Mouse (Mus musculus) brown adipose tissue, adult 24 weeks (tissue): ENCODE measurements at regions not wholly inside any gene's neighbourhood (a gene's known extent, or its start where the extent isn't known, plus 50 kb on each side); places are given as distances from the start of the nearest gene placed in this dataset.

ENCODE experiments used
- H3K27ac ChIP-seq: fragments of 200-500 bp; replicated peaks from 2 replicates; pipeline ENCODE4 v1.5.1; 2012; ENCODE audit warnings: low read depth, mild to moderate bottlenecking, low read length
- H3K4me1 ChIP-seq: fragments of 200-500 bp; 2 replicates; pipeline ENCODE4 v1.6.1; 2012; ENCODE audit warnings: low read length, mixed read lengths; ENCODE audit not compliant: control insufficient read depth, insufficient read depth, insufficient read length
- H3K4me3 ChIP-seq: fragments of 200-500 bp; 2 replicates; pipeline ENCODE4 v1.5.1; 2012; ENCODE audit warnings: low read depth, mild to moderate bottlenecking, low read length, moderate library complexity; ENCODE audit not compliant: insufficient read depth

DNA sequence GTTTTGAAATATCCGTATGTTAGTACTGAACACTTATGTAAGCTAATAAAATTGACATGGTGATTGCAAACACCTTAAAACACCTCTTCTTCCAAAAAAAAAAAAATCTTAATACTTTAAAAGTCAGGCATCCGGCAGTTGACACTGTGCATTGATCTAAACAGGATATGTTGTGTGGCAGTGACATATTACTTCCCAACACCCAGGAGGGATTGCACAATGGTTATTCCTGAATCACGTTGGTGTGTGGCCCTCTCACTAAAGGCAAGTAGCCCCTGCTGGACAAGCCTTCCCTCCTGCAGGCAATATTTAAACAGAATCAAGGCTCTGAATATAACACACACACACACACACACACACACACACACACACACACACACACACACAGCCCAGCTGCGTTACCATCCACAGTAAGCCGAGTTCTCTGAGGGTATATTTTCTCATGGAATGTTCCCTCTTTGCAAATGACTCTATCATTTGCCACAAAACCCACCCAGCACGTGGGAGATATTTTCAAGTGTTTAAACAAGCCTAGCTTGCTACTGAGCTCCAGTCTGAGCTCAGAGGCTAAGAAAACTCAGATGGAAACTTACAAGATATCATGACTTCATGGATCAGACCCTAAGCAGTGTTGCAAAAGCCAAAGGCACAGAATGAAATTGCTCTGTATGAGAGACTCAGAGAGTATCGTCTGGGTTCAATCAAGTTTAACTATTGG lies 128.8 kb upstream of the Lyplal1 start:
- no peak overlapping the region for H3K27ac ChIP-seq
- no peak overlapping the region for H3K4me3 ChIP-seq
- H3K4me1 ChIP-seq = no peaks in the 10 kb centered on the region

- no peak overlapping the region for H3K27ac ChIP-seq
- H3K4me3 ChIP-seq = no peak overlapping the region
- H3K4me1 ChIP-seq = no peaks in the 10 kb centered on the region
These were observed 124.0 kb upstream of the Lyplal1 start for GRCm38 (mm10) chr1:186241112-186241511.

DNA sequence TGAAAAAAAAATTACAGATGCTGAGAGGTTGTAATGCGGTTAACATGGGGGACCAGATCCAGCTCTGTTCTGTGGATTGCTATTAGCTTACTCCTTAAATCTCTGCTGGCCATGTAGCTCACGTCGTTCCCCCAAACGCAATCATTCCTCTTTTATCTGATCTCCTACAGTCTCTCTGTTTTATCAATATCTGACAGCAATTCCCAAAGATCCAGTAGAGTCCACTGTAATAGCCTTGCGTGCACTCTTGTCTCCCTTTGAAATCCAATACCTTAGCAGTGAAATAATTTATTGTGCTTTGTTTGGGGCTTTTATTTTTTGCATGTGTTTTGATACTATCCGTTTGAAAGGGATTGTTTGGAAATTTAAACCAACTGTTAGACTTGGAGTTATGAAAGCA lies 120.4 kb upstream of the Lyplal1 start:
- H3K4me1 ChIP-seq = no peaks in the 10 kb centered on the region
- no peak overlapping the region for H3K27ac ChIP-seq
- no peak overlapping the region for H3K4me3 ChIP-seq

- H3K27ac ChIP-seq = no peak overlapping the region
- no peaks in the 10 kb centered on the region for H3K4me1 ChIP-seq
- H3K4me3 ChIP-seq = no peak overlapping the region
These were observed 119.3 kb upstream of the Lyplal1 start for GRCm38 (mm10) chr1:186236267-186237020.

GRCm38 (mm10) chr1:186234536-186234935 lies 117.4 kb upstream of the Lyplal1 start:
- Histone ChIP-seq H3K4me1 (no peaks in the 10 kb centered on the region), H3K4me3 (no peak overlapping the region), H3K27ac (no peak overlapping the region)

DNA sequence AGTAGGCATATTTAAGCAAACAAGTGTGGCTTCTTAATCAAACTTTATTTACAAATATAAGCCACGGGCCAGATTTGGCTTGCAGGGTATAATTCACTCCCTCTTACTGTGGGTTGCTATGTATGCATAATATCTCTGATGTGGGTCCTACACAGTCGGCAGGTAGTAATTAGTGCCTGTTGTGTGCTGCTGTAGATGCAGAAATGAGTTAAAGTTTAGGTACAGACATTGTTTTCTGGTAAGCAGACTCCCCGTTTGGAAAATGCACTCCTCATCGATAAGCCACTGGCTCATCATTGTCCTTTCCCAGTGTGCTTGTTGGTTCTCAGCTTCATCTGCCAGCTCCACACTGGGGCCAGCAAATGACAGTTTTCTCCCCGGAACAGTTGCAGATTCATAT lies 113.4 kb upstream of the Lyplal1 start:
- Histone ChIP-seq H3K27ac (no peak overlapping the region), H3K4me3 (no peak overlapping the region), H3K4me1 (no peaks in the 10 kb centered on the region)

- H3K27ac ChIP-seq = no peak overlapping the region
- H3K4me1 ChIP-seq = no peaks in the 10 kb centered on the region
- no peak overlapping the region for H3K4me3 ChIP-seq
These were observed 112.7 kb upstream of the Lyplal1 start for GRCm38 (mm10) chr1:186229856-186230255.

- Histone ChIP-seq H3K27ac (no peak overlapping the region), H3K4me1 (no peaks in the 10 kb centered on the region), H3K4me3 (no peak overlapping the region)
These were observed 111.3 kb upstream of the Lyplal1 start for GRCm38 (mm10) chr1:186228396-186228795.

DNA sequence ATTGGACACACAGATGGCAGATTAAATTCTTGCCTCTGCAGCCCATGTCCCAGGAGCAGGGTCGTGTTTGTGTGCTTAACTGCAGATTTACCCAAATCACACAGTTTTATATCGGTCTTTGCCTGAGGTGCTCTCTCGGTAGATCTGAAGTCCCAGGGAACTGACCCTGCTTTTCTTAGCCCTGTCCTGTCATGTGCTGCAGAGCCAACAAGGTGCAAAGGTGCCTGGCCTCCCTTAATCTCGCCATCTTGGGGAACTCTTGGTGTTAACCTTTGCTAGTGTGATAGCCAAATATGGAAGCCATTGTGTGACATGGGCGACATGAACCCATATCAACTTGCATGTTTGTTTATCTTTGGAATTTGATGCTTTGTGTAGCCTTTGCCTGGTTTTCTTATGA lies 107.1 kb upstream of the Lyplal1 start:
- no peaks in the 10 kb centered on the region for H3K4me1 ChIP-seq
- H3K27ac ChIP-seq = no peak overlapping the region
- H3K4me3 ChIP-seq = no peak overlapping the region

GRCm38 (mm10) chr1:186223417-186223816 lies 106.3 kb upstream of the Lyplal1 start:
- no peaks in the 10 kb centered on the region for H3K4me1 ChIP-seq
- H3K4me3 ChIP-seq = no peak overlapping the region
- H3K27ac ChIP-seq = no peak overlapping the region

DNA sequence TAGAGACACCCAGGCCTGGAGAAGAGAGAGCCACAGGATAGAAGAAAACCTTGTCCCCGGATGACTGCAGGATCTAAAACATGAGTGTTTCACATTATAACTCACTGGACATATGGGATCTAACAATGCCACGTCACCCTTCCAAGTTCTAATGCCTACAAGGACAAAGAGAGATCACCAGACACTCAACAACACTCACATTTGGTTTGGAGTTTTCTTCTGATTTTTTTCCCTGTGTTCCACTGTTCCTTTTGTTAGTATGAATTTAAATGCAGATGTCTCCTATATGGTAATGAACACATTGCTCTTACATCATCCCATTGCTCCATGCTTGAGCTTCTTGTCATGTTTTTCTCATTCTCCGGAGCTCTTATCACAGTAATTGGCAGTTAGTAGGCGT lies 101.9 kb upstream of the Lyplal1 start:
- Histone ChIP-seq H3K4me1 (no peaks in the 10 kb centered on the region), H3K4me3 (no peak overlapping the region), H3K27ac (no peak overlapping the region)

- H3K4me1 ChIP-seq = no peaks in the 10 kb centered on the region
- no peak overlapping the region for H3K27ac ChIP-seq
- H3K4me3 ChIP-seq = no peak overlapping the region
These were observed 100.1 kb upstream of the Lyplal1 start for GRCm38 (mm10) chr1:186217198-186217597.

GRCm38 (mm10) chr1:186204151-186204550 lies 87.0 kb upstream of the Lyplal1 start:
- H3K4me1 ChIP-seq = no peaks in the 10 kb centered on the region
- H3K4me3 ChIP-seq = no peak overlapping the region
- H3K27ac ChIP-seq = no peak overlapping the region

DNA sequence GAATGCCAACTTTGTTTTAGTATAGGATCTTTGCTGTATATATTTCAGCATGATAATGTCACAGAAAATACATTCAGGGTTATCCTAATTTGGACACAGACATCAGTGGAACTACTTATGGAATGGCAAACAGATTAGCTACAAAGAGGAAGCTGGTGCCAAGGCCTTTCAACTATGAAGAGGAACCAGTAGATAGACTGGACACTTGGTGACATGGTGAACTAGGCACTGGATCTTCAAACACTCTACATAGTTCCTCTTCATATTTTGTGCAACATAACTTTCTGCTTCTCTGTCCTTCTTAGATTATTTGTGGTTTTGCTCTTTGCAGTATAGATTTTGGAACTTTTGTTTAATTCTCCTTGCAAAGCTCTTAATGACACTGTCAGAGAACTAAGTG lies 85.4 kb upstream of the Lyplal1 start:
- no peak overlapping the region for H3K4me3 ChIP-seq
- H3K27ac ChIP-seq = no peak overlapping the region
- no peaks in the 10 kb centered on the region for H3K4me1 ChIP-seq

GRCm38 (mm10) chr1:186198391-186198790 lies 81.3 kb upstream of the Lyplal1 start:
- no peak overlapping the region for H3K27ac ChIP-seq
- no peak overlapping the region for H3K4me3 ChIP-seq
- H3K4me1 ChIP-seq = no peaks in the 10 kb centered on the region

GRCm38 (mm10) chr1:186197057-186197456 lies 79.9 kb upstream of the Lyplal1 start:
- no peak overlapping the region for H3K4me3 ChIP-seq
- H3K4me1 ChIP-seq = no peaks in the 10 kb centered on the region
- H3K27ac ChIP-seq = no peak overlapping the region
